Mouse (Mus musculus): ENCODE measurements around the gene Chchd3. TPM values are rescaled to one million over a fixed set of nuclear protein-coding genes. Genes with fewer than 3 reads are reported as not detected.

Chchd3 gene
- polyA plus RNA-seq, 1 experiment from 2014 or later, result 150 TPM

GRCm38 (mm10) chr6:33055663-33056062 lies 4.4 kb downstream of the Chchd3 start:
- peaks cover 11% of the 10 kb centered on the region for H3K36me3 ChIP-seq (ENCODE audit: control insufficient read depth, insufficient read depth, low read length)
- H3K27ac ChIP-seq (ENCODE audit: low read depth, low read length), result no peak overlapping the region
- no peak overlapping the region for H3K4me2 ChIP-seq (ENCODE audit: low read length)
- no peak for ATAC-seq
- H3K9me3 ChIP-seq (replicated peaks; ENCODE audit: control insufficient read depth, low read length), result no peaks in the 10 kb centered on the region
- no peak overlapping the region for H3K9ac ChIP-seq (ENCODE audit: low read length)
- DNase-seq (ENCODE audit: low spot score), result no peak
- H3K4me1 ChIP-seq (ENCODE audit: control insufficient read depth, insufficient read depth, low read length), result peaks cover 6% of the 10 kb centered on the region
- H3K4me3 ChIP-seq (ENCODE audit: low read depth, low read length), result no peak overlapping the region
- WGBS, result 94% methylated on average over 4 of the region's 4 CpGs
- H3K27me3 ChIP-seq (replicated peaks; ENCODE audit: control insufficient read depth, insufficient read depth, low read length), result no peaks in the 10 kb centered on the region

GRCm38 (mm10) chr6:33054946-33055345 lies 5.1 kb downstream of the Chchd3 start:
- ATAC-seq, result no peak
- WGBS, result 94% methylated on average over 4 of the region's 4 CpGs
- Histone ChIP-seq H3K9ac (ENCODE audit: low read length) (no peak overlapping the region), H3K9me3 (replicated peaks; ENCODE audit: control insufficient read depth, low read length) (no peaks in the 10 kb centered on the region), H3K27me3 (replicated peaks; ENCODE audit: control insufficient read depth, insufficient read depth, low read length) (no peaks in the 10 kb centered on the region), H3K27ac (ENCODE audit: low read depth, low read length) (no peak overlapping the region), H3K36me3 (ENCODE audit: control insufficient read depth, insufficient read depth, low read length) (peaks cover 11% of the 10 kb centered on the region), H3K4me1 (ENCODE audit: control insufficient read depth, insufficient read depth, low read length) (peaks cover 6% of the 10 kb centered on the region), H3K4me2 (ENCODE audit: low read length) (no peak overlapping the region), H3K4me3 (ENCODE audit: low read depth, low read length) (no peak overlapping the region)
- DNase-seq (ENCODE audit: low spot score), result no peak

GRCm38 (mm10) chr6:33051642-33052041 lies 8.4 kb downstream of the Chchd3 start:
- no peaks in the 10 kb centered on the region for H3K9me3 ChIP-seq (replicated peaks; ENCODE audit: control insufficient read depth, low read length)
- no peaks in the 10 kb centered on the region for H3K4me1 ChIP-seq (ENCODE audit: control insufficient read depth, insufficient read depth, low read length)
- no peak overlapping the region for H3K9ac ChIP-seq (ENCODE audit: low read length)
- H3K4me2 ChIP-seq (ENCODE audit: low read length), result no peak overlapping the region
- H3K27ac ChIP-seq (ENCODE audit: low read depth, low read length), result no peak overlapping the region
- DNase-seq (ENCODE audit: low spot score) (no peak), ATAC-seq (no peak)
- H3K27me3 ChIP-seq (replicated peaks; ENCODE audit: control insufficient read depth, insufficient read depth, low read length), result no peaks in the 10 kb centered on the region
- 98% methylated on average over 2 of the region's 2 CpGs for whole genome bisulfite sequencing
- H3K36me3 ChIP-seq (ENCODE audit: control insufficient read depth, insufficient read depth, low read length), result peaks cover 17% of the 10 kb centered on the region
- no peak overlapping the region for H3K4me3 ChIP-seq (ENCODE audit: low read depth, low read length)

GRCm38 (mm10) chr6:33049705-33050420 lies 10.2 kb downstream of the Chchd3 start:
- ATAC-seq (no peak), DNase-seq (ENCODE audit: low spot score) (peak; percentile 42)
- Histone ChIP-seq H3K27me3 (replicated peaks; ENCODE audit: control insufficient read depth, insufficient read depth, low read length) (no peaks in the 10 kb centered on the region), H3K9ac (ENCODE audit: low read length) (no peak overlapping the region), H3K36me3 (ENCODE audit: control insufficient read depth, insufficient read depth, low read length) (peaks cover 14% of the 10 kb centered on the region), H3K4me1 (ENCODE audit: control insufficient read depth, insufficient read depth, low read length) (no peaks in the 10 kb centered on the region), H3K4me2 (ENCODE audit: low read length) (no peak overlapping the region), H3K9me3 (replicated peaks; ENCODE audit: control insufficient read depth, low read length) (no peaks in the 10 kb centered on the region), H3K4me3 (ENCODE audit: low read depth, low read length) (no peak overlapping the region), H3K27ac (ENCODE audit: low read depth, low read length) (no peak overlapping the region)
- 75% methylated on average over 6 of the region's 6 CpGs for WGBS

GRCm38 (mm10) chr6:33043480-33043879 lies 16.6 kb downstream of the Chchd3 start:
- WGBS, result 90% methylated on average over 5 of the region's 5 CpGs
- no peak for ATAC-seq
- Histone ChIP-seq H3K27ac (ENCODE audit: low read depth, low read length) (no peak overlapping the region), H3K4me2 (ENCODE audit: low read length) (no peak overlapping the region), H3K9me3 (replicated peaks; ENCODE audit: control insufficient read depth, low read length) (no peaks in the 10 kb centered on the region), H3K36me3 (ENCODE audit: control insufficient read depth, insufficient read depth, low read length) (0 out of 2 replicates have a peak, but pooled peaks cover 5% of the 10 kb centered on the region), H3K4me3 (ENCODE audit: low read depth, low read length) (no peak overlapping the region), H3K27me3 (replicated peaks; ENCODE audit: control insufficient read depth, insufficient read depth, low read length) (no peaks in the 10 kb centered on the region), H3K4me1 (ENCODE audit: control insufficient read depth, insufficient read depth, low read length) (no peaks in the 10 kb centered on the region), H3K9ac (ENCODE audit: low read length) (no peak overlapping the region)
- DNase-seq (ENCODE audit: low spot score), result no peak

- ATAC-seq, result no peak
- WGBS, result 100% methylated on average over 1 of the region's 1 CpGs
- no peak overlapping the region for H3K4me2 ChIP-seq (ENCODE audit: low read length)
- no peak overlapping the region for H3K27ac ChIP-seq (ENCODE audit: low read depth, low read length)
- no peak overlapping the region for H3K4me3 ChIP-seq (ENCODE audit: low read depth, low read length)
- no peak overlapping the region for H3K9ac ChIP-seq (ENCODE audit: low read length)
- no peaks in the 10 kb centered on the region for H3K9me3 ChIP-seq (replicated peaks; ENCODE audit: control insufficient read depth, low read length)
- 0 out of 2 replicates have a peak, but pooled peaks cover 3% of the 10 kb centered on the region for H3K36me3 ChIP-seq (ENCODE audit: control insufficient read depth, insufficient read depth, low read length)
- DNase-seq (ENCODE audit: low spot score), result no peak
- H3K4me1 ChIP-seq (ENCODE audit: control insufficient read depth, insufficient read depth, low read length), result no peaks in the 10 kb centered on the region
- H3K27me3 ChIP-seq (replicated peaks; ENCODE audit: control insufficient read depth, insufficient read depth, low read length), result no peaks in the 10 kb centered on the region
These were observed 17.2 kb downstream of the Chchd3 start for GRCm38 (mm10) chr6:33042880-33043279.

GRCm38 (mm10) chr6:33041978-33042377 lies 18.1 kb downstream of the Chchd3 start:
- WGBS, result 94% methylated on average over 2 of the region's 2 CpGs
- no peak for ATAC-seq

GRCm38 (mm10) chr6:33040360-33041090 lies 19.5 kb downstream of the Chchd3 start:
- Histone ChIP-seq H3K27ac (ENCODE audit: low read depth, low read length) (no peak overlapping the region), H3K4me3 (ENCODE audit: low read depth, low read length) (no peak overlapping the region), H3K9ac (ENCODE audit: low read length) (no peak overlapping the region), H3K36me3 (ENCODE audit: control insufficient read depth, insufficient read depth, low read length) (0 out of 2 replicates have a peak, but pooled peaks cover 3% of the 10 kb centered on the region), H3K4me2 (ENCODE audit: low read length) (no peak overlapping the region), H3K9me3 (replicated peaks; ENCODE audit: control insufficient read depth, low read length) (no peaks in the 10 kb centered on the region), H3K4me1 (ENCODE audit: control insufficient read depth, insufficient read depth, low read length) (no peaks in the 10 kb centered on the region), H3K27me3 (replicated peaks; ENCODE audit: control insufficient read depth, insufficient read depth, low read length) (no peaks in the 10 kb centered on the region)
- no peak for ATAC-seq
- WGBS, result 86% methylated on average over 4 of the region's 4 CpGs
- DNase-seq (ENCODE audit: low spot score), result no peak

More at GRCm38 (mm10) chr6:33041978-33042377, 18.1 kb downstream of the Chchd3 start:
- no peak for DNase-seq (ENCODE audit: low spot score)
- H3K4me3 ChIP-seq (ENCODE audit: low read depth, low read length), result no peak overlapping the region
- no peak overlapping the region for H3K27ac ChIP-seq (ENCODE audit: low read depth, low read length)
- H3K9ac ChIP-seq (ENCODE audit: low read length), result no peak overlapping the region
- H3K4me2 ChIP-seq (ENCODE audit: low read length), result no peak overlapping the region
- no peaks in the 10 kb centered on the region for H3K9me3 ChIP-seq (replicated peaks; ENCODE audit: control insufficient read depth, low read length)
- no peaks in the 10 kb centered on the region for H3K27me3 ChIP-seq (replicated peaks; ENCODE audit: control insufficient read depth, insufficient read depth, low read length)
- H3K4me1 ChIP-seq (ENCODE audit: control insufficient read depth, insufficient read depth, low read length), result no peaks in the 10 kb centered on the region
- 0 out of 2 replicates have a peak, but pooled peaks cover 3% of the 10 kb centered on the region for H3K36me3 ChIP-seq (ENCODE audit: control insufficient read depth, insufficient read depth, low read length)

- no peaks in the 10 kb centered on the region for H3K27me3 ChIP-seq (replicated peaks; ENCODE audit: control insufficient read depth, insufficient read depth, low read length)
- no peak overlapping the region for H3K9ac ChIP-seq (ENCODE audit: low read length)
- H3K27ac ChIP-seq (ENCODE audit: low read depth, low read length), result no peak overlapping the region
- WGBS, result 95% methylated on average over 1 of the region's 1 CpGs
- DNase-seq (ENCODE audit: low spot score), result no peak
- H3K9me3 ChIP-seq (replicated peaks; ENCODE audit: control insufficient read depth, low read length), result no peaks in the 10 kb centered on the region
- no peaks in the 10 kb centered on the region for H3K4me1 ChIP-seq (ENCODE audit: control insufficient read depth, insufficient read depth, low read length)
- H3K36me3 ChIP-seq (ENCODE audit: control insufficient read depth, insufficient read depth, low read length), result no peaks in the 10 kb centered on the region
- no peak overlapping the region for H3K4me2 ChIP-seq (ENCODE audit: low read length)
- no peak overlapping the region for H3K4me3 ChIP-seq (ENCODE audit: low read depth, low read length)
- ATAC-seq, result no peak
These were observed 27.5 kb downstream of the Chchd3 start for GRCm38 (mm10) chr6:33032543-33032942.
